ENCODE assay signal across 8 mouse cellular contexts in genomic region chr5:107166659-107167370, GRCm38 (mm10).
DNase-seq lines count a peak whose midpoint lies in the region; ATAC-seq and TF ChIP-seq lines count a peak whose summit lies in the region.

No protein-coding gene starts in this region.

- no peaks in the 10 kb centered on the region for H3K36me3 ChIP-seq in kidney, postnatal 0 days (ENCODE audit: insufficient read depth, low read length)
- no peaks in the 10 kb centered on the region for H3K36me3 ChIP-seq in stomach, embryonic 14.5 days (ENCODE audit: control insufficient read depth, insufficient read depth, low read length)

- H3K9me3 ChIP-seq in kidney, postnatal 0 days (replicated peaks; ENCODE audit: low read length) = no peaks in the 10 kb centered on the region
- H3K9me3 ChIP-seq in stomach, embryonic 14.5 days (ENCODE audit: control insufficient read depth, low read depth, low read length) = no peaks in the 10 kb centered on the region

- ATAC-seq in kidney, postnatal 0 days (replicated peaks; ENCODE audit: low FRiP score, low read depth) = 0 out of 2 replicates have a peak, but pooled peaks have one; percentile 13
- peak; percentile 53; the same call in 1 of the 2 replicates for ATAC-seq in stomach, embryonic 14.5 days (ENCODE audit: insufficient number of reproducible peaks, insufficient read depth, low FRiP score, low read depth)

- no peak overlapping the region for H3K9ac ChIP-seq in kidney, postnatal 0 days (ENCODE audit: low read depth, low read length)
- no peak overlapping the region; the same call in 1 of the 2 replicates for H3K9ac ChIP-seq in stomach, embryonic 14.5 days (replicated peaks; ENCODE audit: low read depth, low read length)

- WGBS in kidney, postnatal 0 days = 52% methylated on average over 11 of the region's 11 CpGs
- WGBS in stomach, embryonic 14.5 days = 28% methylated on average over 11 of the region's 11 CpGs

- no peaks in the 10 kb centered on the region for H3K27me3 ChIP-seq in kidney, postnatal 0 days (ENCODE audit: insufficient read depth, low read length)
- no peaks in the 10 kb centered on the region for H3K27me3 ChIP-seq in stomach, embryonic 14.5 days (ENCODE audit: control insufficient read depth, insufficient read depth, low read length)

- no peak for TF ChIP-seq CTCF in kidney, postnatal 0 days (IDR thresholded peaks at IDR 0.05; ENCODE audit: low read depth)

- H3K4me1 ChIP-seq in kidney, postnatal 0 days (replicated peaks; ENCODE audit: insufficient read depth, low read length) = peaks cover 15% of the 10 kb centered on the region
- H3K4me1 ChIP-seq in stomach, embryonic 14.5 days (ENCODE audit: control insufficient read depth, insufficient read depth, low read length) = peaks cover 21% of the 10 kb centered on the region

- peak overlapping the region; percentile 45 for H3K4me2 ChIP-seq in kidney, postnatal 0 days (ENCODE audit: low read length)
- H3K4me2 ChIP-seq in stomach, embryonic 14.5 days (replicated peaks; ENCODE audit: low read depth, low read length) = peak overlapping the region; percentile 32

- peak; percentile 77 for DNase-seq in adrenal gland, adult 2 months
- DNase-seq in adrenal gland, postnatal 25 days = no peak
- peak; percentile 33 to 63 for DNase-seq in urinary bladder, adult 18-20 months (ENCODE audit: low spot score in 2 of 2)
- no peak for DNase-seq in urinary bladder, postnatal 10 days (ENCODE audit: low spot score)
- DNase-seq in kidney, postnatal 0 days (ENCODE audit: low spot score) = no peak
- no peak for DNase-seq in ovary, postnatal 14 days (ENCODE audit: low spot score)
- DNase-seq in thymus, postnatal 0 days (ENCODE audit: low spot score) = no peak

- H3K27ac ChIP-seq in kidney, postnatal 0 days = peak overlapping the region; percentile 82
- H3K27ac ChIP-seq in stomach, embryonic 14.5 days (ENCODE audit: low read length) = peak overlapping the region; percentile 88

- H3K4me3 ChIP-seq in kidney, postnatal 0 days (replicated peaks; ENCODE audit: low read depth, low read length) = no peak overlapping the region
- no peak overlapping the region for H3K4me3 ChIP-seq in stomach, embryonic 14.5 days (ENCODE audit: low read depth, low read length)

Comparison
In these comparisons a context has a peak if more than half of its experiments do, and no peak if none do; other contexts are left out.
1. DNase-seq: peak in adrenal gland, adult 2 months (single experiment) and urinary bladder, adult 18-20 months (2 of 2); none in adrenal gland, postnatal 25 days (single experiment), urinary bladder, postnatal 10 days (single experiment), kidney, postnatal 0 days (single experiment), ovary, postnatal 14 days (single experiment) and thymus, postnatal 0 days (single experiment).